Mouse (Mus musculus) heart, postnatal 14 days (tissue): ENCODE results near the gene Pld4. TPM values are rescaled to one million over a fixed set of nuclear protein-coding genes. Genes with fewer than 3 reads are reported as not detected.

Source experiments
- DNase-seq, 2 experiments: peaks; one replicate each; pipeline ENCODE4 v3.0.0; 2021 to 2022
- intact Hi-C: fragments of 180-260 bp; cut with DNase I; formaldehyde crosslinking; loops from one replicate; pipeline ENCODE4 v1.15.1; 2025
- total RNA-seq, 2 experiments: library from RNA; stranded (reverse); gene quantifications; 2 replicates each; pipeline ENCODE4 v1.2.3; 2021

Pld4 gene
- total RNA-seq, 2 experiments from 2014 or later = 6.3 to 8.0 TPM

GRCm38 (mm10) chr12:112764141-112764540 lies 3.7 kb downstream of the Pld4 start:
- intact Hi-C loops = no loop called here
- DNase-seq = no peak

GRCm38 (mm10) chr12:112764991-112765390 lies 4.5 kb downstream of the Pld4 start:
- DNase-seq = no peak
- intact Hi-C loops = no loop called here

GRCm38 (mm10) chr12:112766586-112766985 lies 6.1 kb downstream of the Pld4 start:
- intact Hi-C loops = no loop called here
- no peak for DNase-seq

GRCm38 (mm10) chr12:112767036-112767890 lies 6.8 kb downstream of the Pld4 start:
- intact Hi-C loops = no loop called here
- DNase-seq = no peak

GRCm38 (mm10) chr12:112768166-112768565 lies 7.7 kb downstream of the Pld4 start:
- no peak for DNase-seq
- intact Hi-C loops = no loop called here

- DNase-seq = no peak
Measured at GRCm38 (mm10) chr12:112769031-112769430, 8.6 kb downstream of the Pld4 start.

GRCm38 (mm10) chr12:112769751-112770150 lies 9.3 kb downstream of the Pld4 start:
- intact Hi-C loops = no loop called here

More at GRCm38 (mm10) chr12:112769031-112769430, 8.6 kb downstream of the Pld4 start:
- intact Hi-C loops = no loop called here

GRCm38 (mm10) chr12:112770396-112770795 lies 9.9 kb downstream of the Pld4 start:
- DNase-seq = no peak
- intact Hi-C loops = no loop called here

More at GRCm38 (mm10) chr12:112769751-112770150, 9.3 kb downstream of the Pld4 start:
- DNase-seq = no peak

GRCm38 (mm10) chr12:112772306-112772705 lies 11.9 kb downstream of the Pld4 start:
- DNase-seq = no peak
- intact Hi-C loops = no loop called here

- DNase-seq = no peak
- intact Hi-C loops = no loop called here
Measured at GRCm38 (mm10) chr12:112773366-112773765, 12.9 kb downstream of the Pld4 start.

GRCm38 (mm10) chr12:112774026-112774425 lies 13.6 kb downstream of the Pld4 start:
- DNase-seq = no peak

GRCm38 (mm10) chr12:112774481-112774880 lies 14.0 kb downstream of the Pld4 start:
- no peak for DNase-seq
- intact Hi-C loops = no loop called here

More at GRCm38 (mm10) chr12:112774026-112774425, 13.6 kb downstream of the Pld4 start:
- intact Hi-C loops = no loop called here

- intact Hi-C loops = no loop called here
- DNase-seq = no peak
Measured at GRCm38 (mm10) chr12:112791026-112791425, 30.6 kb downstream of the Pld4 start.

- intact Hi-C loops = no loop called here
Measured at GRCm38 (mm10) chr12:112793601-112794355, 33.3 kb downstream of the Pld4 start.

GRCm38 (mm10) chr12:112794356-112794816 lies 33.9 kb downstream of the Pld4 start:
- intact Hi-C loops = no loop called here
- no peak for DNase-seq

More at GRCm38 (mm10) chr12:112793601-112794355, 33.3 kb downstream of the Pld4 start:
- peak; percentile 80 to 85 for DNase-seq

GRCm38 (mm10) chr12:112794998-112795397 lies 34.5 kb downstream of the Pld4 start:
- intact Hi-C loops = no loop called here
- no peak for DNase-seq

GRCm38 (mm10) chr12:112795466-112796104 lies 35.1 kb downstream of the Pld4 start:
- intact Hi-C loops = no loop called here
- peak; percentile 62 to 64 for DNase-seq

- intact Hi-C loops = no loop called here
- DNase-seq = no peak
Measured at GRCm38 (mm10) chr12:112796551-112797510, 36.4 kb downstream of the Pld4 start.

- intact Hi-C loops = no loop called here
- DNase-seq = peak in 1 of 2 experiments; percentile 43
Measured at GRCm38 (mm10) chr12:112797672-112798331, 37.3 kb downstream of the Pld4 start.
